8 mouse cellular contexts compared by ENCODE assay signal in the genomic region with DNA sequence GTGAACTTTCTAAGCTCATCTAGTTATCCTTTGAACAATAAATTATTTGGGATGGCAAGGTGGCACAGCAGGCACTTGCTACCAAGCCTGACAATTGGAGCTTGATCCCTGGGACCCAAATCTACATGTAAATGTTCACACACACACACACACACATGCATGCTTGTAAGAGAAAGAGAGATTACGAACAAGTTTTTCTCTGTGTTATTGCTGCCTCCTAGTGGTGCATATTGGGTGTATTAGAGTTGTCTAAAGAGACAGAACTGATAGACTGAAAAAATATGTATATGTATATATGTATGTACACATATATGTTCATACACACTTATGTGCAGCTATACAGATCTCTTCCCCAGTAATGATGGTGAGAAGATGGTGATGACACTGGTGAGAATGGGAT. TPM values are rescaled to one million over a fixed set of nuclear protein-coding genes. Genes with fewer than 3 reads are reported as not detected.
DNase-seq lines count a peak whose midpoint lies in the region; ATAC-seq lines count a peak whose summit lies in the region.

No protein-coding gene starts in this region.

- H3K4me3 ChIP-seq in hindbrain, embryonic 12.5 days: no peak overlapping the region

- peaks cover 5% of the 10 kb centered on the region; the same call in 1 of the 2 replicates for H3K27me3 ChIP-seq in hindbrain, embryonic 12.5 days

- peaks cover 3% of the 10 kb centered on the region for H3K4me1 ChIP-seq in hindbrain, embryonic 12.5 days

- H3K9me3 ChIP-seq in hindbrain, embryonic 12.5 days (replicated peaks): no peaks in the 10 kb centered on the region

- intact Hi-C loops in gastrocnemius, postnatal 36 days (cut with DNase I): loop anchor here (10.0 kb wide), 1 partner anchor 554 kb away; no protein-coding TSS in a partner anchor

- 5% methylated on average over 1 of the region's 1 CpGs for WGBS in large intestine, adult 2 months
- WGBS in hindbrain, embryonic 12.5 days: 28% methylated on average over 1 of the region's 1 CpGs

- H3K4me2 ChIP-seq in hindbrain, embryonic 12.5 days (replicated peaks): no peak overlapping the region

- no peak for ATAC-seq in hindbrain, embryonic 12.5 days (ENCODE audit: low FRiP score)

- no peak overlapping the region for H3K9ac ChIP-seq in hindbrain, embryonic 12.5 days

- peak; percentile 26 for DNase-seq in kidney, postnatal 14 days
- DNase-seq in kidney, adult 18-20 months: no peak
- peak; percentile 51 for DNase-seq in CD4-positive helper T cell, adult 2 months (ENCODE audit: low read depth, low spot score)
- peak; percentile 33 for DNase-seq in R1 (ENCODE audit: low read depth, low spot score)
- peak; percentile 39 for DNase-seq in large intestine, adult 2 months (ENCODE audit: low read depth, low spot score)
- DNase-seq in gastrocnemius, postnatal 36 days: no peak
- DNase-seq in spleen, postnatal 4 days (ENCODE audit: low spot score in 2 of 2): no peak

- H3K36me3 ChIP-seq in hindbrain, embryonic 12.5 days: no peaks in the 10 kb centered on the region

- no peak overlapping the region for H3K27ac ChIP-seq in hindbrain, embryonic 12.5 days

RNA-seq across cellular contexts. Expression of a gene that starts 6.5 kb away (rescaled TPM):
- 0.21 and 0.37 TPM in 2 replicates for polyA plus RNA-seq in large intestine, adult 2 months (2012; rRNA removed)
- total RNA-seq in gastrocnemius, postnatal 36 days (2021): 1 to 10 TPM; 1.9 to 2.2 TPM
- polyA plus RNA-seq in hindbrain, embryonic 12.5 days (2016; fragmentation: Nextera tagmentation; extraction: Ambion mirVana): 12.2 and 12.4 TPM in 2 replicates

Comparison
In these comparisons a context has a peak if more than half of its experiments do, and no peak if none do; other contexts are left out.
1. DNase-seq: peak in kidney, postnatal 14 days (single experiment), CD4-positive helper T cell, adult 2 months (single experiment), R1 (single experiment) and large intestine, adult 2 months (single experiment); none in kidney, adult 18-20 months (single experiment), gastrocnemius, postnatal 36 days (0 of 2) and spleen, postnatal 4 days (0 of 2).